Mouse (Mus musculus): ENCODE measurements around the gene Vmn2r46. TPM values are rescaled to one million over a fixed set of nuclear protein-coding genes. Genes with fewer than 3 reads are reported as not detected.
"Not testable (repeated sequence)": the region's sequence is repeated elsewhere in the genome, so short reads cannot be mapped to it uniquely, and the experiment has no call there.

The Vmn2r46 gene
- polyA plus RNA-seq (2012; ENCODE audit: insufficient read depth, insufficient read length, missing spikeins) = not detected in 2 replicates

DNA sequence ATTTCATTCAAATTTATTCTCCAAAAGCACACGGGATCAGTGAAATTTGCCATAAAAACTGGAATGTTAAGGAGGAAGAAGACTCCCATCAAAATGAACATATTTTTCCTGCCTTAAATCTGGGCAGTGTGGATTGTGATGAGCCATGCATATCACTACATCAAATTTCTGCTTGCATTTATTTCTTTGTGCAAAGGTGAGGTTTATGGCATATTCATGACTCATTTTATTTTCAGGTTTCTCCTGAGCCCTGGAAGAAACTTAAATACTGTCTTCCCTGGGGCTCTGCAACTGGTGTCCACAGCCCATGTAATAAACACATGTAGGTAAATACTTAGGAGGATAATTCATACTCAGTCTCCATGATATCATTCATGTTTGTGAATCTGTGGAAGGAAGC lies at the start of gene Vmn2r46:
Gene Vmn2r46 (minus strand): TSS at position 101 of the 400 bp plus-strand sequence.
- not testable (repeated sequence) for H3K4me1 ChIP-seq (ENCODE audit: control insufficient read depth, insufficient read depth, low read length); H3K27ac ChIP-seq (ENCODE audit: insufficient read depth, low read depth, low read length); H3K4me3 ChIP-seq (ENCODE audit: insufficient read depth, low read length)

Other genes starting within 250 kb of the Vmn2r46 start
- gene Vmn2r47, start 70.8 kb upstream of the Vmn2r46 start, polyA plus RNA-seq (2012; ENCODE audit: insufficient read depth, insufficient read length, missing spikeins) = not detected in 2 replicates
- not detected in 2 replicates for gene Vmn2r48, start 183.0 kb upstream of the Vmn2r46 start, polyA plus RNA-seq (2012; ENCODE audit: insufficient read depth, insufficient read length, missing spikeins)
- not detected in 2 replicates for gene Vmn2r49, start 221.7 kb upstream of the Vmn2r46 start, polyA plus RNA-seq (2012; ENCODE audit: insufficient read depth, insufficient read length, missing spikeins)

Measured in bone marrow macrophage, adult 2 months (primary cell).